Mouse (Mus musculus): ENCODE measurements around the gene Ap3b1.
A peak's percentile ranks its signal among the peaks of the same experiment; 100 is the strongest.

Ap3b1 gene

GRCm38 (mm10) chr13:94375526-94376390, 17.0 kb downstream of the Ap3b1 start:
- no peak for DNase-seq (ENCODE audit: low read depth, low spot score)

- peak; percentile 16 for DNase-seq (ENCODE audit: low read depth, low spot score)
Observed at GRCm38 (mm10) chr13:94379006-94379405, 20.2 kb downstream of the Ap3b1 start.

GRCm38 (mm10) chr13:94381427-94381826, 22.7 kb downstream of the Ap3b1 start:
- DNase-seq (ENCODE audit: low read depth, low spot score): no peak

- DNase-seq (ENCODE audit: low read depth, low spot score): peak; percentile 17
Observed at GRCm38 (mm10) chr13:94381829-94382675, 23.3 kb downstream of the Ap3b1 start.

GRCm38 (mm10) chr13:94384931-94385570, 26.3 kb downstream of the Ap3b1 start:
- DNase-seq (ENCODE audit: low read depth, low spot score): peak; percentile 31

- DNase-seq (ENCODE audit: low read depth, low spot score): no peak
Observed at GRCm38 (mm10) chr13:94388566-94388965, 29.8 kb downstream of the Ap3b1 start.

GRCm38 (mm10) chr13:94389541-94389940, 30.8 kb downstream of the Ap3b1 start:
- DNase-seq (ENCODE audit: low read depth, low spot score): no peak

- no peak for DNase-seq (ENCODE audit: low read depth, low spot score)
Observed at GRCm38 (mm10) chr13:94392282-94392681, 33.5 kb downstream of the Ap3b1 start.

- DNase-seq (ENCODE audit: low read depth, low spot score): peak; percentile 21
Observed at GRCm38 (mm10) chr13:94394486-94394885, 35.7 kb downstream of the Ap3b1 start.

GRCm38 (mm10) chr13:94395763-94396162, 37.0 kb downstream of the Ap3b1 start:
- no peak for DNase-seq (ENCODE audit: low read depth, low spot score)

- DNase-seq (ENCODE audit: low read depth, low spot score): no peak
Observed at GRCm38 (mm10) chr13:94396392-94396920, 37.7 kb downstream of the Ap3b1 start.

- no peak for DNase-seq (ENCODE audit: low read depth, low spot score)
Observed at GRCm38 (mm10) chr13:94398568-94399374, 40.0 kb downstream of the Ap3b1 start.

- no peak for DNase-seq (ENCODE audit: low read depth, low spot score)
Observed at GRCm38 (mm10) chr13:94400465-94400864, 41.7 kb downstream of the Ap3b1 start.

GRCm38 (mm10) chr13:94423600-94423999, 64.8 kb downstream of the Ap3b1 start:
- no peak for DNase-seq (ENCODE audit: low read depth, low spot score)

GRCm38 (mm10) chr13:94429567-94429966, 70.8 kb downstream of the Ap3b1 start:
- no peak for DNase-seq (ENCODE audit: low read depth, low spot score)

- DNase-seq (ENCODE audit: low read depth, low spot score): no peak
Observed at GRCm38 (mm10) chr13:94439386-94439785, 80.6 kb downstream of the Ap3b1 start.

GRCm38 (mm10) chr13:94441199-94441598, 82.4 kb downstream of the Ap3b1 start:
- no peak for DNase-seq (ENCODE audit: low read depth, low spot score)

GRCm38 (mm10) chr13:94443411-94443810, 84.7 kb downstream of the Ap3b1 start:
- DNase-seq (ENCODE audit: low read depth, low spot score): peak; percentile 76

GRCm38 (mm10) chr13:94445103-94445502, 86.3 kb downstream of the Ap3b1 start:
- no peak for DNase-seq (ENCODE audit: low read depth, low spot score)

- no peak for DNase-seq (ENCODE audit: low read depth, low spot score)
Observed at GRCm38 (mm10) chr13:94447003-94447402, 88.2 kb downstream of the Ap3b1 start.

- DNase-seq (ENCODE audit: low read depth, low spot score): no peak
Observed at GRCm38 (mm10) chr13:94449593-94449992, 90.8 kb downstream of the Ap3b1 start.

All from ZHBTc4 (cell line).